Mouse (Mus musculus): ENCODE results near the gene Slc35e3.

DNA sequence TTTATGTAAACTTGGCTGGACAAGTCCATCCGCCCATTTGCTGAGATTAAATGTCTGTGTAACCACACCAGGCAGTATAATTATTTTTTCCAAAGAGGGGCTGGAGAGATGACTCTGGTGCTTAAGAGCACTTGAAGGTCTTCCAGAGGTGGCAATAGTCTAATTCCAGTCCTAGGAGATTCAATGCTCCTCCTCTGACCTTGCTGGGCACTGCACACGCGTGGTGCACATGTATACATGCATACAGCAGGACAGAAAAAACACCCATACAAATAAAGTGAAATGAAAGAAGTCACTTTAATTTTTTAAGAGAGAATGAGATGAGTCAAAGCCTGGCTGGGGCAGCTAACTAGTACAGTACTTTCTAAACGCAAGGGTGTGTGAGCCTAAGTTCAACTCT lies 46.3 kb downstream of the Slc35e3 start:
- no peak for TF ChIP-seq CTCF (IDR thresholded peaks at IDR 0.05; ENCODE audit: insufficient read depth, low read depth, low read length)
- TF ChIP-seq POLR2A (IDR thresholded peaks at IDR 0.05; ENCODE audit: insufficient read depth, low read depth, low read length), result no peak

Measured in olfactory bulb, adult 2 months (tissue).